Mouse (Mus musculus) stomach, postnatal 0 days (tissue): ENCODE measurements at regions not wholly inside any gene's neighbourhood (a gene's known extent, or its start where the extent isn't known, plus 50 kb on each side); places are given as distances from the start of the nearest gene placed in this dataset.

ENCODE experiments used
- CTCF ChIP-seq: IDR thresholded peaks from 2 replicates; pipeline ENCODE4 v1.5.1; 2016; ENCODE audit warnings: antibody characterized with exemption, low read depth, mild to moderate bottlenecking, moderate library complexity
- EP300 ChIP-seq: optimal IDR thresholded peaks from 2 replicates; pipeline ENCODE3; 2016; ENCODE audit warnings: antibody characterized with exemption

DNA sequence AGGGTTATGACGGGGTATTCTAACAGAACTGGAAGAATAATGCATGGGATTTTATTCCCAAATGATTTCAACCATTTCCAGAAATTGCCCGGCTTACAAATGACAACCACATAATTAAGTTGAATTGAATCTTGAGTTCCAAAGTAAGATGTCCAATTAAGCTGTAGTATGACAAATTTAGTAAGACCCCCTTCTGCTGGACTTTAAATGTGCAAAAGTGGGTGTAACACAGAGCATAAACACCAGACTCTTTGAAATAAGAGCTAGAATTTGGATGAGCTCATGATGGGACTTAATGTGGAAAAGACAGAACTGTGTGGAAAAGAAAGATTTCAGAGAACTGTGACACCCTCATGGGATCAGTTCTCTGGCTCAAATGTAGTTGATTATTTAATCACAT is 346.4 kb downstream of the Rad51ap2 start:
- TF ChIP-seq CTCF, result no peak
- no peak for TF ChIP-seq EP300
